Mouse (Mus musculus) embryonic facial prominence, embryonic 14.5 days (tissue): ENCODE results near the gene Necab2. TPM values are rescaled to one million over a fixed set of nuclear protein-coding genes. Genes with fewer than 3 reads are reported as not detected.

Experiments used
- ATAC-seq: fragments of 200-750 bp; cut with Nextera tagmentation; 2 replicates; pipeline ENCODE4 v1.8.0; 2017; ENCODE audit warnings: low read depth, moderate number of reproducible peaks, moderate TSS enrichment
- DNase-seq: peaks from one replicate; pipeline ENCODE4 v3.0.0-alpha.2; 2015; ENCODE audit warnings: low spot score
- H3K27ac ChIP-seq: fragments of 300-500 bp; sonication (generic); replicated peaks from 2 replicates; pipeline ENCODE4 v1.5.1; 2014; ENCODE audit warnings: low read depth, mild to moderate bottlenecking, low read length, moderate library complexity
- H3K27me3 ChIP-seq: fragments of 300-500 bp; sonication (generic); replicated peaks from 2 replicates; pipeline ENCODE4 v1.6.1; 2014; ENCODE audit warnings: low read length; ENCODE audit not compliant: control insufficient read depth, insufficient read depth
- H3K36me3 ChIP-seq: fragments of 300-500 bp; sonication (generic); 2 replicates; pipeline ENCODE4 v1.6.1; 2014; ENCODE audit warnings: low read length, mixed read lengths; ENCODE audit not compliant: control insufficient read depth, insufficient read depth
- H3K4me1 ChIP-seq: fragments of 300-500 bp; sonication (generic); 2 replicates; pipeline ENCODE4 v1.6.1; 2014; ENCODE audit warnings: antibody characterized with exemption, low read length; ENCODE audit not compliant: control insufficient read depth, insufficient read depth
- H3K4me2 ChIP-seq: fragments of 300-500 bp; sonication (generic); 2 replicates; pipeline ENCODE4 v1.6.1; 2014; ENCODE audit warnings: low read depth, mild to moderate bottlenecking, low read length, moderate library complexity, mixed read lengths
- H3K4me3 ChIP-seq: fragments of 300-500 bp; sonication (generic); 2 replicates; pipeline ENCODE4 v1.5.1; 2014; ENCODE audit warnings: low read depth, mild to moderate bottlenecking, low read length
- H3K9ac ChIP-seq: fragments of 300-500 bp; sonication (generic); 2 replicates; pipeline ENCODE4 v1.6.1; 2014; ENCODE audit warnings: low read depth, mild to moderate bottlenecking, low read length, moderate library complexity, mixed read lengths
- H3K9me3 ChIP-seq: fragments of 300-500 bp; sonication (generic); 2 replicates; pipeline ENCODE4 v1.6.1; 2016; ENCODE audit warnings: low read length; ENCODE audit not compliant: control insufficient read depth
- WGBS: fragments of 180-500 bp; shearing (Covaris S2); extraction: QIAGEN DNeasy Blood & Tissue Kit; methylation state at CpG from one replicate; pipeline ENCODE4 v1.1.7; 2014; 5-methylcytosine and 5-hydroxymethylcytosine counted together
- polyA plus RNA-seq: library from polyadenylated mRNA; unstranded; fragments of >200 nt; fragmentation: Nextera tagmentation; extraction: Ambion mirVana; gene quantifications from 2 replicates; pipeline ENCODE4 v1.2.1, GENCODE M21; 2014

Necab2 gene
- polyA plus RNA-seq, 1 experiment from 2014 or later = 3.2 TPM

DNA sequence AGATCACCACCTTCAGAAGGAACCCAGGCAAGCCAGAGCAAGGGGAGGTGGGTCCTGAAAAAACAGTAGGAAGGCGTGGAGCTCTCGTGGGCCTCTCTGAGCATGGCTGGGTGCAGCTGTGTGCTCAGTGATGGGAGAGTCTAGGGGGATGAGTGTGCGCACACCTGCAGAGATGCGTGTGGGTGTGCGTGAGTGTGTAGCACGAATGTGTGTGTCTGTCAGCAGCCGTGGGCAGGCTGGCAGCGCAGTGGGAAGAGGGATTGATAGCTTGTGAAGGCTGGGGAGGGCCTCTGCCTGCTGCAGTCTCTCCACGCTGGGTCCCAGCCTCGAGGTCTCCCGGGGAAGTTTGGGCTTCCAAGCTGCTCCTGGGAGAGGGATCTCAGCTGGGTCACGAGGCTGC lies 3.1 kb downstream of the Necab2 start:
- no peak for ATAC-seq
- Histone ChIP-seq H3K27me3 (peaks cover 19% of the 10 kb centered on the region), H3K4me3 (no peak overlapping the region), H3K4me2 (no peak overlapping the region), H3K36me3 (no peaks in the 10 kb centered on the region), H3K9me3 (no peaks in the 10 kb centered on the region), H3K27ac (no peak overlapping the region), H3K4me1 (no peaks in the 10 kb centered on the region), H3K9ac (no peak overlapping the region)
- 67% methylated on average over 11 of the region's 12 CpGs for WGBS
- DNase-seq = no peak

DNA sequence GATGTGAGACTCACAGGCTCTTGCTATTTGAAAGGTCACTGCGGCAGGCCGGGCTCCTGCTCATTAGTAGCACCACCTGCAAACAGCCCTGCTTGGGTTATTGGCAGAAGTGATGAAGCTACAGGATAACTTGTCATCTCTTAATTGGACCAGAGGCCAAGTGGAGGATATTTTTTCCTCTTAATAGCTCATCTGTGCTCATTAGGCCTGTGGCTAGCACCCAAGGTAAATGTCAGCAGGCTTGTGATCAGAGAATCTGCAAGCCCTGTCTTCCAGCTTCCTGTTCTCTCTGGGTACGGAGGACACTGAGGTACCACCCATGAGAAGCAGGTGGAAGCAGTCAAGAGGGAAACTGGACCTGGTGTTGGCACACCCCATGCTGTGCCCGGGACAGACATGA lies 4.6 kb downstream of the Necab2 start:
- H3K4me3 ChIP-seq = no peak overlapping the region
- 95% methylated on average over 4 of the region's 4 CpGs for WGBS
- no peak for DNase-seq
- H3K27ac ChIP-seq = no peak overlapping the region
- ATAC-seq = no peak
- H3K4me1 ChIP-seq = no peaks in the 10 kb centered on the region
- H3K4me2 ChIP-seq = no peak overlapping the region
- no peaks in the 10 kb centered on the region for H3K9me3 ChIP-seq
- H3K9ac ChIP-seq = no peak overlapping the region
- peaks cover 19% of the 10 kb centered on the region for H3K27me3 ChIP-seq
- no peaks in the 10 kb centered on the region for H3K36me3 ChIP-seq

DNA sequence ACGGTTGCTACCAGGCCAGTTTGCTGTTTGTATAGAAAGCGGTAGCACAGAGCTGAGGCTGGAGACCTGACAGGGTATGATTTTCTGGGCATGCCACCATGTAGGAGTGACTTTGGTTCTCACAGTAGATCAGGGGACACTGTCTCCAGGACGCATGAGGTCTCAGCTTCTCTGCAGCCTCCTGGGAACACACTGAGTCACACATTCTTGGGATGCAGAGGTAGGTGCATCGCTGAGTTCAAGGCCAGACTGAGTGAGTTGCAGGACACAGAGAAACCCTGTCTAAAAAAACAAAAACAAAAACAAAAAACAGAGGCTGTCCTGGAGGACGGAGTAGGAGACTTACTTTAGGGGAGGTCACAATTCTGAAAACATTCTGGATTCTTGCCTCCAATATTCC lies 6.4 kb downstream of the Necab2 start:
- H3K4me1 ChIP-seq = no peaks in the 10 kb centered on the region
- no peak overlapping the region for H3K27ac ChIP-seq
- DNase-seq (no peak), ATAC-seq (no peak)
- WGBS = 90% methylated on average over 5 of the region's 5 CpGs
- H3K36me3 ChIP-seq = no peaks in the 10 kb centered on the region
- peaks cover 9% of the 10 kb centered on the region for H3K27me3 ChIP-seq
- no peak overlapping the region for H3K4me3 ChIP-seq
- H3K9ac ChIP-seq = no peak overlapping the region
- H3K9me3 ChIP-seq = no peaks in the 10 kb centered on the region
- H3K4me2 ChIP-seq = no peak overlapping the region

DNA sequence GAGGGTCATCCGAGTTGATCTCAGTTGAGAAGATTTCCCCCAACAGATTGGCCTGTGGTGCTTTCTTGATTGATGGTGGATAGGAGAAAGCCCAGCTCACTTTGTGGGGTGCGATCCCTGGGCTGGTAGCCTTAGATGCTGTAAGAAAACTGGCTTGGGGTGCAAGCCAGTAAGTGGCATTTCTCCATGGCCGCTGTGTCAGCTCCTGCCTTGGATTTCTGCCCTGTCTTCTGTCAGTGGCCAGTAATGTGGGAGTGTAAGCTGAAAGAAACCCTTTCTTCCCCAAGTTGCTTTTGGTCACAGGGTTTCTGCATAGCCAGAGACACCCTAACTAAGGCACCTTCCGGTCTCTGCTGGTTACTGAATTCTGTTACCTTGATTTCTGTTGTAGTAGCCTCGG lies 9.5 kb downstream of the Necab2 start:
- no peak overlapping the region for H3K4me3 ChIP-seq
- no peak for ATAC-seq
- H3K27ac ChIP-seq = no peak overlapping the region
- no peaks in the 10 kb centered on the region for H3K4me1 ChIP-seq
- no peak overlapping the region for H3K4me2 ChIP-seq
- DNase-seq = no peak
- H3K9ac ChIP-seq = no peak overlapping the region
- 77% methylated on average over 5 of the region's 5 CpGs for WGBS
- no peaks in the 10 kb centered on the region for H3K36me3 ChIP-seq
- H3K27me3 ChIP-seq = no peaks in the 10 kb centered on the region
- H3K9me3 ChIP-seq = no peaks in the 10 kb centered on the region

DNA sequence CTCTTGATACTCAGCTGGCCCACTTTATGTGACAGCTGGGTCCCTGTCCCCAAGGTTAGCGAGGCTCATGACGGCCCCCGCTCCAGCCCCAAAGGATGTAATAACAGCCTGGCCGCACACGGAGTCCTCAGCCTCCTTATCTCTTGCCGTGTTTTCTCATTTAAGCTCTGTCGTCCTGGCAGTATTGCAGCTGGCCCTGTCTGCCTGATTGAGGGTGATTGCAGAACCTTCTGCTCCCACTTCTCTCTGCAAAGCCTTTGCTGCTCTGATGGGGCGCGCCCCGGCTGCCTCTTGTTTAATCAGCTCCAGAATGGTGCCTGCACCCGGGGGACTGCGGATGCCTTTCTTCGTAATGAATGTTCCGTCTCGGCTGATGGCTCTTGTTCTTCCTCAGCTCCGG lies 13.2 kb downstream of the Necab2 start:
- Histone ChIP-seq H3K36me3 (no peaks in the 10 kb centered on the region), H3K4me2 (no peak overlapping the region), H3K9me3 (no peaks in the 10 kb centered on the region), H3K27ac (no peak overlapping the region), H3K4me3 (no peak overlapping the region), H3K9ac (no peak overlapping the region), H3K27me3 (0 out of 2 replicates have a peak, but pooled peaks cover 5% of the 10 kb centered on the region), H3K4me1 (no peaks in the 10 kb centered on the region)
- peak; percentile 44 for DNase-seq
- WGBS = 56% methylated on average over 16 of the region's 16 CpGs
- ATAC-seq = peak; percentile 12; the same call in 1 of the 2 replicates

DNA sequence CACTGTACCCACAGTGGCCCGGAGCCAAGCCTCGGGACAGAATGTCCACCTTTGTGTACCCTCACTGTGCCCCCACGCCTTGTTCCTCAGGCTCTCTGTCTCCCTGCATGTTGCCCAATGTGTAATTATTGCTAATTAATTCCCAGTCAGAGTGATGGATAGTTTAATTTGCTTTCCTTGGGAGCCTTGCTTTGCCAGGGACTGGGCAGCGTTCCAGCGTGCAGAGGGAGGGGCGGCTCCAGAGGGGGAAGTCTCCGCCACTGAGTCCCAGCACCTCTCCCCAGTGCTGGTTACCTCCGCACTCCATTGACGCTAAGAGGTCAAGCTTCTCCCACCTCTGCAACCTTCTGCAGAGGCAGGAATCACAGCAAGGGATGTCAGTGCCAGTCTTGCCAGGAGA lies 14.8 kb downstream of the Necab2 start:
- H3K27ac ChIP-seq = no peak overlapping the region
- ATAC-seq (no peak), DNase-seq (no peak)
- H3K27me3 ChIP-seq = peaks cover 21% of the 10 kb centered on the region
- H3K9ac ChIP-seq = no peak overlapping the region
- H3K4me3 ChIP-seq = no peak overlapping the region
- no peaks in the 10 kb centered on the region for H3K36me3 ChIP-seq
- peaks cover 4% of the 10 kb centered on the region; the same call in 1 of the 2 replicates for H3K4me1 ChIP-seq
- H3K4me2 ChIP-seq = no peak overlapping the region
- WGBS = 72% methylated on average over 9 of the region's 9 CpGs
- no peaks in the 10 kb centered on the region for H3K9me3 ChIP-seq

DNA sequence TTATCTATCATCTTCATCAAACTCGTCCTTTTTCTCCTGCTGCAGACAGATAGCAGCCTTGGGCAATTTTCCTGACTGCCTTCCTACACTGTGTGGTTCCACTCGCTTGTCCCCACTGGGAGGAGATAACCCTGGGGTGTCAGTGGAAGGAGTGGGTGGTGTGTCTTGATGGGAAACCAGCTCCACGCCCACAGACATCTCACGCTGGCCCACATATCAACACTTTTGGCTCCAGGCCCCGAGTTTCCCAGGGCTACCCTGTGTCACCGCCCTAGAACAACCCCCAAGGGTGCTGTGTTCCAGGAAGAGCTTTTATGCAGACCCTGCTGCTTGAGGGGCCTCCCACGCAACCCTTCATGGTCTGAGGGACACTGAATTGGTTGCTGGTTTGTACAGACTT lies 17.2 kb downstream of the Necab2 start:
- no peaks in the 10 kb centered on the region for H3K9me3 ChIP-seq
- H3K4me2 ChIP-seq = no peak overlapping the region
- peaks cover 4% of the 10 kb centered on the region; the same call in 1 of the 2 replicates for H3K4me1 ChIP-seq
- H3K27me3 ChIP-seq = peaks cover 21% of the 10 kb centered on the region
- DNase-seq (no peak), ATAC-seq (no peak)
- no peak overlapping the region for H3K27ac ChIP-seq
- H3K4me3 ChIP-seq = no peak overlapping the region
- H3K36me3 ChIP-seq = no peaks in the 10 kb centered on the region
- H3K9ac ChIP-seq = no peak overlapping the region
- WGBS = 56% methylated on average over 7 of the region's 7 CpGs

DNA sequence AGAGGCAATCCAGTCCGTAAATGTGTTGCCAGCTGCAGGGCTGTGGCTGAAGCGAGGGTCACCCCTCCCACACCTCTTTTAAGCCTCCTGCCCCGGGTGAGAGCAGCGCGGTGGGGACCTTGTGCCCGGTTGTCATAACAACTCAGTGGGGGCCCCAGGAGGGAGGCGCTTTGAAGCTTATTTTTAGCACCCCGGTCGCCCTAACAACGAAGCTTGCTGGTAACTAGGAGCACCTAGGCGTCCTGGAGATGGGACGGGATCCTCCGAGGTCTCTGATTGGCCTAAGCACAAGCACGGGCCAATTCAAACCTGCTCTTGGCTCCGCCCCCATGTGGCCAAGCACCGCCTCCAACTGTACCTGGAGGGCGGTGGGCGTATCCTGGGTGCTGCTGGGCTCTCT lies 19.6 kb downstream of the Necab2 start:
- peaks cover 4% of the 10 kb centered on the region; the same call in 1 of the 2 replicates for H3K4me1 ChIP-seq
- peak; percentile 89 for ATAC-seq
- no peak overlapping the region for H3K9ac ChIP-seq
- 0 out of 2 replicates have a peak overlapping the region, but pooled peaks have one; percentile 12 for H3K4me3 ChIP-seq
- peaks cover 21% of the 10 kb centered on the region for H3K27me3 ChIP-seq
- WGBS = 6% methylated on average over 18 of the region's 18 CpGs
- H3K4me2 ChIP-seq = peak overlapping the region; percentile 40
- no peaks in the 10 kb centered on the region for H3K9me3 ChIP-seq
- H3K27ac ChIP-seq = no peak overlapping the region
- peak; percentile 76 for DNase-seq
- H3K36me3 ChIP-seq = no peaks in the 10 kb centered on the region

DNA sequence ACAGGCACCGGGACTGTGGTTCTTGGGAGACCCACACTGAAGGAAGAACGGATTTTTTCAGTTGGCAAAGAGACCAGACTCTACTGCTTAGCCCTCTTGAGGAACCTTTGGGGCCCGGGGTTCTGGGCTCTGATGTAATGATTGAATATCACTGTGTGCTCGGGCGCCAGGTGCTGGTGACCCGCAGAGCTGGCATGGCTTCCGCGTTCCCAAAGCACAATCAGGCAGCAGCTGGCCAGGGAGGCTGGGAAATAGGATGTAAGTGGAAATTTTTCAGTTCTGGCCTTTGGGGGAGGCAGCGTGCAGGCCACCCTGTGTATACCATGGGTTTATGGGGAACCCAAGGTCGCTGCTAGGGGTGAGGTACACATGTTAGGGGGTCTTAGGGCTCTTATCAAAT lies 20.3 kb downstream of the Necab2 start:
- Histone ChIP-seq H3K4me1 (peaks cover 4% of the 10 kb centered on the region; the same call in 1 of the 2 replicates), H3K36me3 (no peaks in the 10 kb centered on the region), H3K27ac (no peak overlapping the region), H3K9me3 (no peaks in the 10 kb centered on the region), H3K27me3 (peaks cover 21% of the 10 kb centered on the region), H3K9ac (no peak overlapping the region), H3K4me2 (peak overlapping the region; percentile 40; the same call in 1 of the 2 replicates), H3K4me3 (no peak overlapping the region)
- WGBS = 77% methylated on average over 10 of the region's 10 CpGs
- DNase-seq (no peak), ATAC-seq (no peak)
